Mouse (Mus musculus): ENCODE measurements around the gene Olfr606. TPM values are rescaled to one million over a fixed set of nuclear protein-coding genes. Genes with fewer than 3 reads are reported as not detected.

The Olfr606 gene
- total RNA-seq (2023): not detected

GRCm38 (mm10) chr7:103448746-103449145 lies at the start of gene Olfr606:
Gene Olfr606 (plus strand): TSS chr7:103449046.

GRCm38 (mm10) chr7:103414772-103415171 lies 34.1 kb upstream of the Olfr606 start, which contains the start of gene Usp17lc:
Gene Usp17lc (plus strand): TSS chr7:103415072.

GRCm38 (mm10) chr7:103445339-103445738 lies 3.5 kb upstream of the Olfr606 start, which contains the start of gene Olfr605:
Gene Olfr605 (minus strand): TSS chr7:103445439.

GRCm38 (mm10) chr7:103469577-103469976 lies 20.7 kb downstream of the Olfr606 start, which contains the start of gene Olfr608:
Gene Olfr608 (plus strand): TSS chr7:103469877.

GRCm38 (mm10) chr7:103497962-103498361 lies 49.1 kb downstream of the Olfr606 start, which contains the start of gene Olfr609:
Gene Olfr609 (minus strand): TSS chr7:103498062.

Other genes with a start within 250 kb of the Olfr606 start
- not detected for gene Olfr593, start 237.2 kb upstream of the Olfr606 start, total RNA-seq (2023)
- not detected for gene Olfr594, start 232.1 kb upstream of the Olfr606 start, total RNA-seq (2023)
- not detected for gene Usp17ld, start 196.5 kb upstream of the Olfr606 start, total RNA-seq (2023)
- not detected for gene Olfr596, start 143.4 kb upstream of the Olfr606 start, total RNA-seq (2023)
- gene Olfr597, start 132.7 kb upstream of the Olfr606 start, total RNA-seq (2023): not detected
- gene Olfr598, start 125.5 kb upstream of the Olfr606 start, total RNA-seq (2023): not detected
- gene Olfr599, start 113.1 kb upstream of the Olfr606 start, total RNA-seq (2023): not detected
- not detected for gene Olfr600, start 99.4 kb upstream of the Olfr606 start, total RNA-seq (2023)
- not detected for gene Olfr601, start 86.4 kb upstream of the Olfr606 start, total RNA-seq (2023)
- gene Olfr603, start 62.9 kb upstream of the Olfr606 start, total RNA-seq (2023): not detected
- gene Usp17lc, start 34.0 kb upstream of the Olfr606 start, total RNA-seq (2023): not detected
- not detected for gene Olfr605, start 3.6 kb upstream of the Olfr606 start, total RNA-seq (2023)
- not detected for gene Olfr607, start 15.1 kb downstream of the Olfr606 start, total RNA-seq (2023)
- gene Olfr608, start 20.8 kb downstream of the Olfr606 start, total RNA-seq (2023): not detected
- not detected for gene Olfr609, start 49.0 kb downstream of the Olfr606 start, total RNA-seq (2023)
- gene Olfr610, start 63.1 kb downstream of the Olfr606 start, total RNA-seq (2023): not detected
- not detected for gene Olfr611, start 71.8 kb downstream of the Olfr606 start, total RNA-seq (2023)
- gene Olfr612, start 93.7 kb downstream of the Olfr606 start, total RNA-seq (2023): not detected
- not detected for gene Olfr613, start 99.0 kb downstream of the Olfr606 start, total RNA-seq (2023)
- gene Olfr615, start 107.0 kb downstream of the Olfr606 start, total RNA-seq (2023): not detected
- gene Olfr616, start 120.1 kb downstream of the Olfr606 start, total RNA-seq (2023): not detected
- gene Olfr617, start 124.0 kb downstream of the Olfr606 start, total RNA-seq (2023): not detected
- not detected for gene Olfr618, start 141.1 kb downstream of the Olfr606 start, total RNA-seq (2023)
- not detected for gene Olfr619, start 151.5 kb downstream of the Olfr606 start, total RNA-seq (2023)
- gene Olfr620, start 163.5 kb downstream of the Olfr606 start, total RNA-seq (2023): not detected
- not detected for gene Olfr622, start 193.7 kb downstream of the Olfr606 start, total RNA-seq (2023)
- not detected for gene Olfr623, start 214.7 kb downstream of the Olfr606 start, total RNA-seq (2023)
- under 1 TPM in 1 of 2 experiments, not detected in 1; 0.07 TPM for gene Olfr624, start 222.1 kb downstream of the Olfr606 start, total RNA-seq (2023)
- not detected for gene Olfr625-ps1, start 233.7 kb downstream of the Olfr606 start, total RNA-seq (2023)

All from neutrophil, adult 59 days (primary cell).